Mouse (Mus musculus) kidney, embryonic 14.5 days (tissue): ENCODE measurements around the gene Taco1. TPM values are rescaled to one million over a fixed set of nuclear protein-coding genes. Genes with fewer than 3 reads are reported as not detected.
A peak's percentile ranks its signal among the peaks of the same experiment; 100 is the strongest.

Experiments
- ATAC-seq: fragments of 200-750 bp; cut with Nextera tagmentation; 2 replicates; pipeline ENCODE4 v1.8.0; 2017; ENCODE audit warnings: moderate number of reproducible peaks, mild to moderate bottlenecking, moderate TSS enrichment, moderate library complexity; ENCODE audit not compliant: low FRiP score, low TSS enrichment
- H3K27ac ChIP-seq: fragments of 300-500 bp; sonication (generic); 2 replicates; pipeline ENCODE4 v1.5.1; 2014; ENCODE audit warnings: low read depth, mild to moderate bottlenecking, low read length, moderate library complexity, mixed read lengths
- H3K27me3 ChIP-seq: fragments of 300-500 bp; sonication (generic); 2 replicates; pipeline ENCODE4 v1.6.1; 2014; ENCODE audit warnings: mild to moderate bottlenecking, low read length; ENCODE audit not compliant: control insufficient read depth, insufficient read depth
- H3K36me3 ChIP-seq: fragments of 300-500 bp; sonication (generic); 2 replicates; pipeline ENCODE4 v1.6.1; 2014; ENCODE audit warnings: low read length, mixed read lengths; ENCODE audit not compliant: control insufficient read depth, insufficient read depth
- H3K4me1 ChIP-seq: fragments of 300-500 bp; sonication (generic); 2 replicates; pipeline ENCODE4 v1.6.1; 2014; ENCODE audit warnings: low read length, mixed read lengths; ENCODE audit not compliant: control insufficient read depth, insufficient read depth
- H3K4me2 ChIP-seq: fragments of 300-500 bp; sonication (generic); replicated peaks from 2 replicates; pipeline ENCODE4 v1.6.1; 2014; ENCODE audit warnings: low read depth, mild to moderate bottlenecking, low read length
- H3K4me3 ChIP-seq: fragments of 300-500 bp; sonication (generic); 2 replicates; pipeline ENCODE4 v1.5.1; 2014; ENCODE audit warnings: mild to moderate bottlenecking, low read length
- H3K9ac ChIP-seq: fragments of 300-500 bp; sonication (generic); 2 replicates; pipeline ENCODE4 v1.6.1; 2014; ENCODE audit warnings: low read depth, mild to moderate bottlenecking, low read length, moderate library complexity
- H3K9me3 ChIP-seq: fragments of 300-500 bp; sonication (generic); 2 replicates; pipeline ENCODE4 v1.6.1; 2016; ENCODE audit warnings: low read length; ENCODE audit not compliant: control insufficient read depth
- WGBS: fragments of 180-500 bp; shearing (Covaris S2); extraction: QIAGEN DNeasy Blood & Tissue Kit; methylation state at CpG from one replicate; pipeline ENCODE4 v1.1.7; 2014; 5-methylcytosine and 5-hydroxymethylcytosine counted together
- polyA plus RNA-seq: library from polyadenylated mRNA; unstranded; fragments of >200 nt; fragmentation: Nextera tagmentation; extraction: Ambion mirVana; gene quantifications from 2 replicates; pipeline ENCODE4 v1.2.1, GENCODE M21; 2014

Gene Taco1
- polyA plus RNA-seq, 1 experiment from 2014 or later, result 10.3 TPM

GRCm38 (mm10) chr11:106034986-106035385 lies 30.9 kb upstream of the Taco1 start:
- Histone ChIP-seq H3K9me3 (no peaks in the 10 kb centered on the region), H3K27ac (no peak overlapping the region), H3K4me2 (no peak overlapping the region), H3K4me3 (no peak overlapping the region), H3K9ac (no peak overlapping the region), H3K36me3 (no peaks in the 10 kb centered on the region), H3K4me1 (peaks cover 12% of the 10 kb centered on the region; the same call in 1 of the 2 replicates), H3K27me3 (no peaks in the 10 kb centered on the region)
- 85% methylated on average over 9 of the region's 9 CpGs for WGBS
- ATAC-seq, result no peak

DNA sequence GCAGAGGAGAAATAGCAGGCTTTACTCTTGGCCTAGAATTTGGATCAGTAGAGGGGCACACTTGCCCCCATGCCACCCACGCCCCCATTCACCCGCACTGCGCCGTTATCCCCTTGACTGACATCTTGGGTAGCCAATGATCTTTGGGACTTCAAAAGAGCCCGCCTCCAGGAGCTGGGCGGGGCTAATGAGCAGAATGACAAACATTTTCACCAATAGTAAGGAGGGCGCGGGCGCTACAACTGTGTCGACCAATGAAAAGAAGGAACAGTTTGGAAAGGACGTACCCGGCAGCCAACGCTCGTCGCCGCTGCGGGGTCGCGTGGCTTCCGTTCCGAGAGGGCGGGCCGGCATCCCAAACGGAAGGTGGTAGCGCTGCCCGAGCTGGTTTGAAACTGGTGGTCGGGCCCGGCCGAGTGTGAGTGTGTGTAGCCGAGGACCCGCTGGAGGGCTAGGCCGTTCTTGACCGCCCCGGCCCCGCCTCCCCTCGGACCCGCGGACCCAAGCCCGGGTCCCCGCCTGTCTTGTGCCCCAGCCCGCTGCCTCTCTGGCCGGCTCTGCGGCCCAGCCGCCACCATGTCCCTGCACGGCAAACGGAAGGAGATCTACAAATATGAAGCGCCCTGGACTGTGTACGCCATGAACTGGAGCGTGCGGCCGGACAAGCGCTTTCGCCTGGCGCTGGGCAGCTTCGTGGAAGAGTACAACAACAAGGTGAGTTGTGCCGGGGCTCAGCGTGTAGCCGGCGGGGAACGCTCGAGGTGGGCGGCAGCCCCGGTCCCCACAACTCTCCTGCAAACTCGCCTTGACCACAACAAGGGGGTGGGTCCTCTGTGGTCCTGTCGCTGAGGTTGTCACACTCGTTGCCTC lies 29.1 kb upstream of the Taco1 start, which contains the start of gene Dcaf7:
Gene Dcaf7 (plus strand): TSS at position 325 of the 870 bp plus-strand sequence.
- ATAC-seq, result peak; percentile 98
- no peaks in the 10 kb centered on the region for H3K9me3 ChIP-seq
- peaks cover 12% of the 10 kb centered on the region; the same call in 1 of the 2 replicates for H3K4me1 ChIP-seq
- H3K9ac ChIP-seq, result peak within 1 kb of the TSS; percentile 91
- peak within 1 kb of the TSS; percentile 76 for H3K4me3 ChIP-seq
- H3K27me3 ChIP-seq, result no peaks in the 10 kb centered on the region
- under 1% methylated on average over 66 of the region's 66 CpGs for WGBS
- no peaks in the 10 kb centered on the region for H3K36me3 ChIP-seq
- peak within 1 kb of the TSS; percentile 91 for H3K27ac ChIP-seq
- peak within 1 kb of the TSS; percentile 78 for H3K4me2 ChIP-seq

DNA sequence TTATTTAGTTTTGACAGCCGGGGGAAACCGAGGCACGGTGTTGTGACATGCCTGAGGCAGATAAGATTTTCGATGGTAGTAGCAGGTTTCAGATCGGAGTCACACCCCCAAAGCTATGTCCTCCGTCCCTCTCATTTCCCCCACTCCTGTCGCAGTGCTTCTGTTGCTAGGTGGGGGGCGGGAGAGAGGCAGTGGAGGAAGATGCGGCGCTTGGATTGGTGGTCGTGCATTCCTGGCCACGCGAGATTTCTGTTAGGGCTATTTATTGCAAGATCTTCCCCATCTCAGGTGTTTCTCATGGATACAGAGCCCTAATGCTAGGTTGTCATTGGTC lies 28.5 kb upstream of the Taco1 start:
- Histone ChIP-seq H3K27ac (peak overlapping the region; percentile 91), H3K9me3 (no peaks in the 10 kb centered on the region), H3K9ac (peak overlapping the region; percentile 91), H3K36me3 (no peaks in the 10 kb centered on the region), H3K27me3 (no peaks in the 10 kb centered on the region), H3K4me2 (peak overlapping the region; percentile 78), H3K4me1 (peaks cover 12% of the 10 kb centered on the region; the same call in 1 of the 2 replicates), H3K4me3 (peak overlapping the region; percentile 76)
- WGBS, result under 1% methylated on average over 13 of the region's 13 CpGs
- peak; percentile 34 for ATAC-seq

DNA sequence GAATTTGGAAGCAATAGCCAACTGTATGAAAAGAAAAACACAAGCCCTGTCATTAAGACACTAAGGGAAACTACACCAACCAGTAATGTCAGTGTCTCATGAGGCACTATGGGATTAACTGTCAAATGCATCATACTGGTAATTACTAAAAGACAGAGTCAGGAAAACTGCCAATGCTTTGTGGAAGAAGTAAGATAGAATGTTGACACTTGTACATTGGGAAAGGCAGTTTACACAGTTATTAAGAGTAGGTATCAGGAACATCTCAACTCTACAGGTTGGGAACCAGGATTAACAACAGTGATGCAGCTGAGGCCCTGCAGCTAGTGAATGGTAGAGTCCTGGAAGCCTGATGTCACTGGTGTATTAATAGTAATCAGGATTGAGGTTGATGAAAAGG lies 21.5 kb upstream of the Taco1 start:
- Histone ChIP-seq H3K4me1 (no peaks in the 10 kb centered on the region), H3K9ac (no peak overlapping the region), H3K4me3 (no peak overlapping the region), H3K9me3 (no peaks in the 10 kb centered on the region), H3K36me3 (peaks cover 26% of the 10 kb centered on the region), H3K27ac (no peak overlapping the region), H3K27me3 (no peaks in the 10 kb centered on the region), H3K4me2 (no peak overlapping the region)
- ATAC-seq, result no peak

DNA sequence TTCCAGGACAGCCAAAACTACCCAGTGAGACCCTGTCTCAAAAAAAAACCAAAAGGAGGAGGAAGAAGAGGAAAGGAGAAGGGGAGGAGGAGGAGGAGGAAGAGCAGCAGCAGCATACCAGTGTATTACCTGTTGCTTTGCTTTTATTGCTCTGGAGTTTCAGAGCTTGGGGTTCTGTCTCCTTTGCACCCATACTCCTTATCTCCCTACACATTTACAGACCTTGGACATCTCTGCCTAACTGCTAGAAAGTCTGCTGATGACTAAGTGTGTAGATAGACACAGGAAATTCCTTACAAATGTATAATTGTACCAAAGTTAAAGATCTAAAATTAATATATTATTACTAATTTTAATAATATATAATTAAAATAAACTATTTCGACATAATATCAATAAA lies 20.6 kb upstream of the Taco1 start:
- H3K4me1 ChIP-seq, result no peaks in the 10 kb centered on the region
- ATAC-seq, result no peak

GRCm38 (mm10) chr11:106045780-106046179 lies 20.1 kb upstream of the Taco1 start:
- Histone ChIP-seq H3K4me1 (no peaks in the 10 kb centered on the region), H3K9me3 (no peaks in the 10 kb centered on the region), H3K4me3 (no peak overlapping the region), H3K9ac (no peak overlapping the region), H3K27ac (no peak overlapping the region), H3K27me3 (no peaks in the 10 kb centered on the region), H3K36me3 (peaks cover 36% of the 10 kb centered on the region), H3K4me2 (no peak overlapping the region)
- no peak for ATAC-seq
- WGBS, result 99% methylated on average over 3 of the region's 3 CpGs

More for the DNA sequence above, 20.6 kb upstream of the Taco1 start:
- H3K27ac ChIP-seq, result no peak overlapping the region
- H3K4me2 ChIP-seq, result no peak overlapping the region
- H3K4me3 ChIP-seq, result no peak overlapping the region
- H3K36me3 ChIP-seq, result peaks cover 31% of the 10 kb centered on the region
- no peaks in the 10 kb centered on the region for H3K9me3 ChIP-seq
- 85% methylated on average over 1 of the region's 1 CpGs for WGBS
- H3K9ac ChIP-seq, result no peak overlapping the region
- H3K27me3 ChIP-seq, result no peaks in the 10 kb centered on the region

DNA sequence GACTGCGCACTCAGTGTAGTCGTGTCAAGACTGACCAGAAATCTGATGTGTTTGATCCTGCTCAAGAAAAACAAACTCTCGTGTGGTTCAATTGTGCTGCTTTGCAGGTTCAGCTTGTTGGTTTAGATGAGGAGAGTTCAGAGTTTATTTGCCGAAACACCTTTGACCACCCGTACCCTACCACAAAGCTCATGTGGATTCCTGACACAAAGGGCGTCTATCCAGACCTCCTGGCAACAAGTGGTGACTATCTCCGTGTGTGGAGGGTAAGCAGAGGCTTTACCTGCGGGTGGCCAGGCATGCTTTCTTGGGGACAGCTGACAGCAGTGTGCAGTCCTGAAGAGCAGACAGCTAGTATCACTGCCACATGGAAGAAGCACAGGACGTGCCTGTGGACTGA lies 19.3 kb upstream of the Taco1 start:
- no peak overlapping the region for H3K9ac ChIP-seq
- 86% methylated on average over 9 of the region's 9 CpGs for WGBS
- H3K36me3 ChIP-seq, result peaks cover 44% of the 10 kb centered on the region
- ATAC-seq, result 0 out of 2 replicates have a peak, but pooled peaks have one; percentile 16
- H3K9me3 ChIP-seq, result no peaks in the 10 kb centered on the region
- H3K27me3 ChIP-seq, result no peaks in the 10 kb centered on the region
- no peak overlapping the region for H3K4me2 ChIP-seq
- no peaks in the 10 kb centered on the region for H3K4me1 ChIP-seq
- no peak overlapping the region for H3K4me3 ChIP-seq
- H3K27ac ChIP-seq, result no peak overlapping the region

- no peak overlapping the region for H3K9ac ChIP-seq
- no peaks in the 10 kb centered on the region for H3K9me3 ChIP-seq
- 92% methylated on average over 2 of the region's 2 CpGs for WGBS
- no peak overlapping the region for H3K4me2 ChIP-seq
- H3K27ac ChIP-seq, result no peak overlapping the region
- no peaks in the 10 kb centered on the region for H3K27me3 ChIP-seq
- ATAC-seq, result no peak
- peaks cover 91% of the 10 kb centered on the region for H3K36me3 ChIP-seq
- no peak overlapping the region for H3K4me3 ChIP-seq
- H3K4me1 ChIP-seq, result no peaks in the 10 kb centered on the region
These were observed 11.9 kb upstream of the Taco1 start for GRCm38 (mm10) chr11:106053921-106054320.

DNA sequence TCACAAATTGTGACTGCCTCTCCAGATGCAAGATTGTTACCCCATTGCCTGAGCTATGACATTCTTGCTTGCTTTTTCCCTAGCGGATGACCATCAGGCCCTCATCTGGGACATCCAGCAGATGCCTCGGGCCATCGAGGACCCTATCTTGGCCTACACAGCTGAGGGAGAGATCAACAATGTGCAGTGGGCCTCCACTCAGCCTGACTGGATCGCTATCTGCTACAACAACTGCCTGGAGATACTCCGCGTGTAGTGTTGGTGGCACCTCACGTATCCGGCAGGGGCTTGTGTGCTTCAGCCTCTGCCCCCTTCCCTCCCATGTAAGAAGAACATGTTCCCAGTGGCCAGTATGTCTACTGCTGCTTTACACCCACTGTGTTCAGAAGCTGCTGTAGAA lies 11.3 kb upstream of the Taco1 start:
- Histone ChIP-seq H3K9ac (no peak overlapping the region), H3K27ac (no peak overlapping the region), H3K36me3 (peaks cover 90% of the 10 kb centered on the region), H3K27me3 (no peaks in the 10 kb centered on the region), H3K4me1 (no peaks in the 10 kb centered on the region), H3K9me3 (no peaks in the 10 kb centered on the region), H3K4me2 (no peak overlapping the region), H3K4me3 (no peak overlapping the region)
- 90% methylated on average over 8 of the region's 8 CpGs for WGBS
- no peak for ATAC-seq
